13 mouse cellular contexts compared by ENCODE assay signal in genomic region chr6:37415505-37415904, GRCm38 (mm10). TPM values are rescaled to one million over a fixed set of nuclear protein-coding genes. Genes with fewer than 3 reads are reported as not detected.
A peak's percentile ranks its signal among the peaks of the same experiment; 100 is the strongest.
DNase-seq lines count a peak whose midpoint lies in the region; ATAC-seq and TF ChIP-seq lines count a peak whose summit lies in the region.
"Had no signal": no experiment of that assay in that cellular context is flagged by ENCODE, and none has a peak within 500 bp of the region (broad histone marks: within the 10 kb centered on the region; RNA-seq: fewer than 3 reads in every experiment).

No protein-coding gene starts in this region.

- no peaks in the 10 kb centered on the region for H3K27me3 ChIP-seq in heart, embryonic 11.5 days (ENCODE audit: control insufficient read depth, insufficient read depth, low read length)
- no peaks in the 10 kb centered on the region for H3K27me3 ChIP-seq in lung, embryonic 16.5 days (ENCODE audit: control insufficient read depth, insufficient read depth, low read depth, low read length)
- H3K27me3 ChIP-seq in hindbrain, postnatal 0 days (ENCODE audit: insufficient read depth, low read length) = no peaks in the 10 kb centered on the region

- peak overlapping the region; percentile 69; the same call in 1 of the 2 replicates for H3K9ac ChIP-seq in heart, embryonic 11.5 days (ENCODE audit: low read depth, low read length)
- no peak overlapping the region for H3K9ac ChIP-seq in lung, embryonic 16.5 days (ENCODE audit: low read length)
- H3K9ac ChIP-seq in hindbrain, postnatal 0 days (replicated peaks; ENCODE audit: low read length) = no peak overlapping the region
- H3K9ac ChIP-seq: liver, embryonic 14.5 days had no signal

- peaks cover 2% of the 10 kb centered on the region; the same call in 1 of the 2 replicates for H3K36me3 ChIP-seq in heart, embryonic 11.5 days (ENCODE audit: control insufficient read depth, insufficient read depth, low read length)
- no peaks in the 10 kb centered on the region for H3K36me3 ChIP-seq in lung, embryonic 16.5 days (ENCODE audit: control insufficient read depth, insufficient read depth, low read length)
- H3K36me3 ChIP-seq in hindbrain, postnatal 0 days (ENCODE audit: insufficient read depth, low read length) = no peaks in the 10 kb centered on the region
- H3K36me3 ChIP-seq: G1E had no signal

- DNase-seq in heart, adult 9 months (ENCODE audit: low spot score in 2 of 2) = no peak
- DNase-seq in lung, postnatal 10 days = no peak
- peak; percentile 31 to 71 for DNase-seq in kidney, postnatal 25 days
- no peak for DNase-seq in hindbrain, postnatal 0 days (ENCODE audit: low spot score)
- DNase-seq in cerebellum, postnatal 25 days = no peak
- DNase-seq: B cell, adult 2 months; cerebellum, adult 8-10 months; thymus, adult 2 months had no signal

- no peaks in the 10 kb centered on the region for H3K9me3 ChIP-seq in heart, embryonic 11.5 days (replicated peaks; ENCODE audit: control insufficient read depth, low read length)
- no peaks in the 10 kb centered on the region for H3K9me3 ChIP-seq in lung, embryonic 16.5 days (ENCODE audit: control insufficient read depth, low read length)
- H3K9me3 ChIP-seq in hindbrain, postnatal 0 days (ENCODE audit: low read length) = no peaks in the 10 kb centered on the region

- no peak overlapping the region for H3K4me3 ChIP-seq in heart, embryonic 11.5 days (ENCODE audit: low read depth, low read length)
- no peak overlapping the region for H3K4me3 ChIP-seq in lung, embryonic 16.5 days (ENCODE audit: low read length)
- H3K4me3 ChIP-seq in hindbrain, postnatal 0 days (ENCODE audit: low read length) = no peak overlapping the region

- ATAC-seq in heart, embryonic 11.5 days (replicated peaks; ENCODE audit: insufficient number of reproducible peaks, low FRiP score, low TSS enrichment) = no peak
- ATAC-seq in lung, embryonic 16.5 days (ENCODE audit: low read depth) = no peak
- no peak for ATAC-seq in granulocyte monocyte progenitor cell, adult 5-6 weeks (replicated peaks; ENCODE audit: poor library complexity, severe bottlenecking)
- no peak for ATAC-seq in hindbrain, postnatal 0 days

- peak overlapping the region; percentile 29 for H3K4me2 ChIP-seq in heart, embryonic 11.5 days
- peak overlapping the region; percentile 20; the same call in 1 of the 2 replicates for H3K4me2 ChIP-seq in lung, embryonic 16.5 days (ENCODE audit: low read depth, low read length)
- H3K4me2 ChIP-seq in hindbrain, postnatal 0 days (ENCODE audit: low read depth, low read length) = no peak overlapping the region

- peak overlapping the region; percentile 97 for H3K27ac ChIP-seq in heart, embryonic 11.5 days (ENCODE audit: low read depth, low read length)
- H3K27ac ChIP-seq in lung, embryonic 16.5 days (ENCODE audit: low read length) = peak overlapping the region; percentile 94
- H3K27ac ChIP-seq in hindbrain, postnatal 0 days = no peak overlapping the region
- H3K27ac ChIP-seq: liver, embryonic 14.5 days had no signal

- TF ChIP-seq CTCF in hindbrain, postnatal 0 days (IDR thresholded peaks at IDR 0.05; ENCODE audit: low read depth) = no peak

- WGBS in heart, embryonic 11.5 days (ENCODE audit: insufficient replicate concordance) = 36% methylated on average over 6 of the region's 6 CpGs
- 33% methylated on average over 6 of the region's 6 CpGs for WGBS in lung, embryonic 16.5 days
- WGBS in hindbrain, postnatal 0 days = 66% methylated on average over 6 of the region's 6 CpGs

- H3K4me1 ChIP-seq in heart, embryonic 11.5 days (ENCODE audit: control insufficient read depth, insufficient read depth, low read length) = peaks cover 76% of the 10 kb centered on the region
- H3K4me1 ChIP-seq in lung, embryonic 16.5 days (replicated peaks; ENCODE audit: control insufficient read depth, insufficient read depth, low read length) = peaks cover 71% of the 10 kb centered on the region
- 0 out of 2 replicates have a peak, but pooled peaks cover 3% of the 10 kb centered on the region for H3K4me1 ChIP-seq in hindbrain, postnatal 0 days (ENCODE audit: insufficient read depth, low read length)

RNA-seq across cellular contexts. Expression of gene Creb3l2, which starts 26.4 kb away (rescaled TPM):
- polyA plus RNA-seq in heart, embryonic 11.5 days (2014; fragmentation: Nextera tagmentation; extraction: Ambion mirVana) = 42.9 and 52.9 TPM in 2 replicates
- 27.8 and 31.1 TPM in 2 replicates for polyA plus RNA-seq in lung, embryonic 16.5 days (2015; fragmentation: Nextera tagmentation; extraction: Ambion mirVana)
- 12.1 and 12.4 TPM in 2 replicates for total RNA-seq in granulocyte monocyte progenitor cell, adult 5-6 weeks (2014; fragmentation: Nextera tagmentation)
- total RNA-seq in granulocyte monocyte progenitor cell, adult 5-6 weeks (2017) = 3.9 and 4.2 TPM in 2 replicates
- total RNA-seq in hindbrain, postnatal 0 days (2014; rRNA removed) = 5.5 and 6.3 TPM in 2 replicates
- polyA plus RNA-seq in hindbrain, postnatal 0 days (2015; fragmentation: Nextera tagmentation; extraction: Ambion mirVana) = 1.9 and 2.2 TPM in 2 replicates
- polyA plus RNA-seq: G1E had no signal

Comparison
In these comparisons a context has a peak if more than half of its experiments do, and no peak if none do; other contexts are left out.
1. DNase-seq: peak in kidney, postnatal 25 days (2 of 2); none in heart, adult 9 months (0 of 2), lung, postnatal 10 days (single experiment), hindbrain, postnatal 0 days (single experiment) and cerebellum, postnatal 25 days (0 of 2).